Mouse (Mus musculus) testis, postnatal 14 days (tissue): Measurements from ENCODE around the gene Trex1.

Experiments used
- DNase-seq: peaks from one replicate; pipeline ENCODE4 v3.0.0; 2021; ENCODE audit warnings: low spot score

The Trex1 gene

GRCm38 (mm10) chr9:109084922-109085321 lies 25.4 kb upstream of the Trex1 start:
- no peak for DNase-seq

- peak; percentile 86 for DNase-seq
Measured at GRCm38 (mm10) chr9:109082124-109082800, 22.7 kb upstream of the Trex1 start, which contains the start of the genes Ccdc51 and Tma7. Gene Ccdc51, plus strand, starts transcription at chr9:109082493. Gene Tma7, minus strand, starts transcription at chr9:109082587.

- no peak for DNase-seq
Measured at GRCm38 (mm10) chr9:109081749-109082123, 22.2 kb upstream of the Trex1 start.

- no peak for DNase-seq
Measured at GRCm38 (mm10) chr9:109080516-109080915, 21.0 kb upstream of the Trex1 start.

- DNase-seq = peak; percentile 93
Measured at GRCm38 (mm10) chr9:109073661-109074573, 14.4 kb upstream of the Trex1 start, which contains the start of gene Atrip. Gene Atrip, minus strand, starts transcription at chr9:109074124.

GRCm38 (mm10) chr9:109068095-109068735 lies 8.7 kb upstream of the Trex1 start:
- DNase-seq = no peak

- no peak for DNase-seq
Measured at GRCm38 (mm10) chr9:109060898-109061295, 1.4 kb upstream of the Trex1 start.

- no peak for DNase-seq
Measured at GRCm38 (mm10) chr9:109060184-109060897, 807 bp upstream of the Trex1 start.

- DNase-seq = no peak
Measured at GRCm38 (mm10) chr9:109058006-109058765, 1.3 kb downstream of the Trex1 start.

- DNase-seq = no peak
Measured at GRCm38 (mm10) chr9:109057543-109057942, 2.0 kb downstream of the Trex1 start.

GRCm38 (mm10) chr9:109056916-109057315 lies 2.6 kb downstream of the Trex1 start:
- DNase-seq = no peak

GRCm38 (mm10) chr9:109056081-109056690 lies 3.3 kb downstream of the Trex1 start:
- no peak for DNase-seq

- no peak for DNase-seq
Measured at GRCm38 (mm10) chr9:109055271-109056030, 4.1 kb downstream of the Trex1 start.

GRCm38 (mm10) chr9:109054712-109055111 lies 4.8 kb downstream of the Trex1 start:
- peak; percentile 52 for DNase-seq

- no peak for DNase-seq
Measured at GRCm38 (mm10) chr9:109053851-109054250, 5.7 kb downstream of the Trex1 start.

GRCm38 (mm10) chr9:109053366-109053765 lies 6.2 kb downstream of the Trex1 start:
- no peak for DNase-seq

GRCm38 (mm10) chr9:109052490-109053260 lies 6.9 kb downstream of the Trex1 start:
- no peak for DNase-seq

GRCm38 (mm10) chr9:109051651-109052489 lies 7.7 kb downstream of the Trex1 start:
- no peak for DNase-seq
